Mouse (Mus musculus): ENCODE measurements around the gene Ccdc12.

The Ccdc12 gene

GRCm38 (mm10) chr9:110741711-110742294 lies 85.5 kb downstream of the Ccdc12 start, which contains the start of gene Myl3:
TSS of gene Myl3 (plus strand) at chr9:110741861.
- DNase-seq (ENCODE audit: low read depth, low spot score) = no peak

- no peak for DNase-seq (ENCODE audit: low read depth, low spot score)
Measured at GRCm38 (mm10) chr9:110742295-110742950, 86.1 kb downstream of the Ccdc12 start.

GRCm38 (mm10) chr9:110742951-110743455 lies 86.7 kb downstream of the Ccdc12 start:
- DNase-seq (ENCODE audit: low read depth, low spot score) = no peak

- no peak for DNase-seq (ENCODE audit: low read depth, low spot score)
Measured at GRCm38 (mm10) chr9:110743456-110744323, 87.4 kb downstream of the Ccdc12 start.

GRCm38 (mm10) chr9:110745752-110746151 lies 89.4 kb downstream of the Ccdc12 start:
- no peak for DNase-seq (ENCODE audit: low read depth, low spot score)

GRCm38 (mm10) chr9:110746238-110746637 lies 89.9 kb downstream of the Ccdc12 start:
- DNase-seq (ENCODE audit: low read depth, low spot score) = no peak

- DNase-seq (ENCODE audit: low read depth, low spot score) = no peak
Measured at GRCm38 (mm10) chr9:110746961-110747360, 90.7 kb downstream of the Ccdc12 start, which contains the start of gene Pth1r. TSS of gene Pth1r (minus strand) at chr9:110747145.

GRCm38 (mm10) chr9:110748451-110748850 lies 92.1 kb downstream of the Ccdc12 start:
- DNase-seq (ENCODE audit: low read depth, low spot score) = no peak

GRCm38 (mm10) chr9:110750404-110751187 lies 94.3 kb downstream of the Ccdc12 start:
- no peak for DNase-seq (ENCODE audit: low read depth, low spot score)

GRCm38 (mm10) chr9:110751412-110751811 lies 95.1 kb downstream of the Ccdc12 start:
- no peak for DNase-seq (ENCODE audit: low read depth, low spot score)

GRCm38 (mm10) chr9:110752917-110753435 lies 96.7 kb downstream of the Ccdc12 start:
- no peak for DNase-seq (ENCODE audit: low read depth, low spot score)

- no peak for DNase-seq (ENCODE audit: low read depth, low spot score)
Measured at GRCm38 (mm10) chr9:110753773-110754172, 97.5 kb downstream of the Ccdc12 start.

- DNase-seq (ENCODE audit: low read depth, low spot score) = no peak
Measured at GRCm38 (mm10) chr9:110757816-110758215, 101.5 kb downstream of the Ccdc12 start.

GRCm38 (mm10) chr9:110758605-110759004 lies 102.3 kb downstream of the Ccdc12 start:
- DNase-seq (ENCODE audit: low read depth, low spot score) = no peak

GRCm38 (mm10) chr9:110759265-110759664 lies 103.0 kb downstream of the Ccdc12 start:
- no peak for DNase-seq (ENCODE audit: low read depth, low spot score)

- no peak for DNase-seq (ENCODE audit: low read depth, low spot score)
Measured at GRCm38 (mm10) chr9:110760886-110761285, 104.6 kb downstream of the Ccdc12 start.

Data from brain, embryonic 18.5 days (tissue).